Mouse (Mus musculus) spleen, adult 2 months (tissue): ENCODE measurements around the gene Ireb2. TPM values are rescaled to one million over a fixed set of nuclear protein-coding genes. Genes with fewer than 3 reads are reported as not detected.
"Not testable (repeated sequence)": the region's sequence is repeated elsewhere in the genome, so short reads cannot be mapped to it uniquely, and the experiment has no call there.

Experiments used
- DNase-seq, 2 experiments: peaks; one replicate each; pipeline versions ENCODE4 v3.0.0 to v3.0.0-alpha.2; 2012 to 2021; ENCODE audit warnings: low spot score in 2 of 2, low read depth in 1 of 2
- H3K27ac ChIP-seq: fragments of 200-500 bp; 2 replicates; pipeline ENCODE4 v1.5.1; 2012; ENCODE audit warnings: low read length, inconsistent platforms; ENCODE audit not compliant: insufficient read depth
- H3K27me3 ChIP-seq: fragments of 200-500 bp; 2 replicates; pipeline ENCODE4 v1.6.1; 2012; ENCODE audit warnings: mild to moderate bottlenecking, moderate library complexity, low read length, inconsistent platforms; ENCODE audit not compliant: control insufficient read depth, insufficient read depth
- H3K36me3 ChIP-seq: fragments of 200-500 bp; 2 replicates; pipeline ENCODE4 v1.6.1; 2012; ENCODE audit warnings: mild to moderate bottlenecking, low read length, inconsistent platforms; ENCODE audit not compliant: control insufficient read depth, insufficient read depth
- H3K4me1 ChIP-seq: fragments of 200-500 bp; 2 replicates; pipeline ENCODE4 v1.6.1; 2011; ENCODE audit warnings: inconsistent platforms; ENCODE audit not compliant: control insufficient read depth, insufficient read depth, insufficient read length
- H3K4me3 ChIP-seq: fragments of 200-500 bp; 2 replicates; pipeline ENCODE4 v1.5.1; 2011; ENCODE audit warnings: mild to moderate bottlenecking, inconsistent platforms; ENCODE audit not compliant: insufficient read depth, insufficient read length; ENCODE audit errors: extremely low read depth
- CTCF ChIP-seq: fragments of 200-500 bp; IDR thresholded peaks from 2 replicates; pipeline ENCODE4 v1.5.1; 2011; ENCODE audit warnings: mild to moderate bottlenecking, inconsistent platforms; ENCODE audit not compliant: insufficient read depth, insufficient read length, insufficient replicate concordance; ENCODE audit errors: extremely low read depth
- POLR2A ChIP-seq: fragments of 200-500 bp; IDR thresholded peaks from 2 replicates; pipeline ENCODE4 v1.6.1; 2011; ENCODE audit warnings: low read depth, low read length, inconsistent platforms
- WGBS: fragments of 180-500 bp; shearing (Covaris S2); methylation state at CpG from one replicate; pipeline ENCODE4 v1.1.7; 2018; 5-methylcytosine and 5-hydroxymethylcytosine counted together
- polyA plus RNA-seq: library from polyadenylated mRNA; depleted of rRNA; stranded (reverse); fragments of >200 nt; gene quantifications from 2 replicates; pipeline ENCODE4 v1.2.3, GENCODE M21; 2012; rRNA removed

Ireb2 gene
- 3.0 and 3.3 TPM in 2 replicates for polyA plus RNA-seq

GRCm38 (mm10) chr9:54863363-54864281, at the start of gene Ireb2:
Gene Ireb2 (plus strand): TSS chr9:54863789.
- peak; percentile 94 to 100 for DNase-seq
- WGBS = under 1% methylated on average over 67 of the region's 72 CpGs

GRCm38 (mm10) chr9:54816508-54817201, 46.9 kb upstream of the Ireb2 start:
- Histone ChIP-seq H3K4me1 (no peaks in the 10 kb centered on the region), H3K36me3 (no peaks in the 10 kb centered on the region), H3K27me3 (no peaks in the 10 kb centered on the region; the same call in 1 of the 2 replicates), H3K27ac (no peak overlapping the region), H3K4me3 (no peak overlapping the region)
- 87% methylated on average over 10 of the region's 10 CpGs for WGBS
- TF ChIP-seq CTCF (no peak), POLR2A (no peak)
- no peak for DNase-seq

More at GRCm38 (mm10) chr9:54863363-54864281, at the start of gene Ireb2:
- H3K27ac ChIP-seq = peak within 1 kb of the TSS; percentile 75
- TF ChIP-seq POLR2A (peak; percentile 56), CTCF (no peak)
- peak within 1 kb of the TSS; percentile 94 for H3K4me3 ChIP-seq
- peaks cover 4% of the 10 kb centered on the region; the same call in 1 of the 2 replicates for H3K4me1 ChIP-seq
- peaks cover 12% of the 10 kb centered on the region for H3K36me3 ChIP-seq
- H3K27me3 ChIP-seq = no peaks in the 10 kb centered on the region

GRCm38 (mm10) chr9:54821442-54822100, 42.0 kb upstream of the Ireb2 start:
- Histone ChIP-seq H3K27me3 (no peaks in the 10 kb centered on the region; the same call in 1 of the 2 replicates), H3K4me3 (no peak overlapping the region), H3K4me1 (no peaks in the 10 kb centered on the region), H3K36me3 (no peaks in the 10 kb centered on the region), H3K27ac (no peak overlapping the region)
- DNase-seq = no peak
- WGBS = 64% methylated on average over 5 of the region's 5 CpGs
- peak; percentile 6; the same call in 1 of the 2 replicates for TF ChIP-seq CTCF
- no peak for TF ChIP-seq POLR2A

- no peak for TF ChIP-seq CTCF
- TF ChIP-seq POLR2A = no peak
- H3K27me3 ChIP-seq = no peaks in the 10 kb centered on the region
- no peaks in the 10 kb centered on the region for H3K36me3 ChIP-seq
- no peak for DNase-seq
- H3K4me3 ChIP-seq = no peak overlapping the region
- WGBS = 37% methylated on average over 2 of the region's 2 CpGs
- H3K4me1 ChIP-seq = no peaks in the 10 kb centered on the region
- no peak overlapping the region for H3K27ac ChIP-seq
Observed at GRCm38 (mm10) chr9:54829760-54830159, 33.8 kb upstream of the Ireb2 start.

- WGBS = 52% methylated on average over 3 of the region's 3 CpGs
Observed at GRCm38 (mm10) chr9:54830624-54831023, 33.0 kb upstream of the Ireb2 start.

GRCm38 (mm10) chr9:54833831-54834230, 29.8 kb upstream of the Ireb2 start:
- H3K4me1 ChIP-seq = no peaks in the 10 kb centered on the region
- no peak overlapping the region for H3K27ac ChIP-seq
- no peaks in the 10 kb centered on the region for H3K27me3 ChIP-seq
- H3K36me3 ChIP-seq = no peaks in the 10 kb centered on the region
- TF ChIP-seq POLR2A (no peak), CTCF (no peak)
- WGBS = 35% methylated on average over 1 of the region's 1 CpGs
- H3K4me3 ChIP-seq = no peak overlapping the region
- no peak for DNase-seq

More at GRCm38 (mm10) chr9:54830624-54831023, 33.0 kb upstream of the Ireb2 start:
- TF ChIP-seq POLR2A (no peak), CTCF (peak; percentile 45; the same call in 1 of the 2 replicates)
- DNase-seq = peak in 1 of 2 experiments; percentile 23
- H3K4me3 ChIP-seq = no peak overlapping the region
- no peak overlapping the region for H3K27ac ChIP-seq
- no peaks in the 10 kb centered on the region for H3K36me3 ChIP-seq
- H3K4me1 ChIP-seq = no peaks in the 10 kb centered on the region
- no peaks in the 10 kb centered on the region for H3K27me3 ChIP-seq

GRCm38 (mm10) chr9:54835951-54836717, 27.5 kb upstream of the Ireb2 start:
- H3K27ac ChIP-seq, H3K4me1 ChIP-seq, DNase-seq, H3K27me3 ChIP-seq, H3K36me3 ChIP-seq, H3K4me3 ChIP-seq: not testable (repeated sequence)
- 84% methylated on average over 6 of the region's 6 CpGs for WGBS
